Mouse (Mus musculus): ENCODE results near the gene Tjp2. TPM values are rescaled to one million over a fixed set of nuclear protein-coding genes. Genes with fewer than 3 reads are reported as not detected.

Tjp2 gene
- polyA plus RNA-seq, 1 experiment, result not detected

DNA sequence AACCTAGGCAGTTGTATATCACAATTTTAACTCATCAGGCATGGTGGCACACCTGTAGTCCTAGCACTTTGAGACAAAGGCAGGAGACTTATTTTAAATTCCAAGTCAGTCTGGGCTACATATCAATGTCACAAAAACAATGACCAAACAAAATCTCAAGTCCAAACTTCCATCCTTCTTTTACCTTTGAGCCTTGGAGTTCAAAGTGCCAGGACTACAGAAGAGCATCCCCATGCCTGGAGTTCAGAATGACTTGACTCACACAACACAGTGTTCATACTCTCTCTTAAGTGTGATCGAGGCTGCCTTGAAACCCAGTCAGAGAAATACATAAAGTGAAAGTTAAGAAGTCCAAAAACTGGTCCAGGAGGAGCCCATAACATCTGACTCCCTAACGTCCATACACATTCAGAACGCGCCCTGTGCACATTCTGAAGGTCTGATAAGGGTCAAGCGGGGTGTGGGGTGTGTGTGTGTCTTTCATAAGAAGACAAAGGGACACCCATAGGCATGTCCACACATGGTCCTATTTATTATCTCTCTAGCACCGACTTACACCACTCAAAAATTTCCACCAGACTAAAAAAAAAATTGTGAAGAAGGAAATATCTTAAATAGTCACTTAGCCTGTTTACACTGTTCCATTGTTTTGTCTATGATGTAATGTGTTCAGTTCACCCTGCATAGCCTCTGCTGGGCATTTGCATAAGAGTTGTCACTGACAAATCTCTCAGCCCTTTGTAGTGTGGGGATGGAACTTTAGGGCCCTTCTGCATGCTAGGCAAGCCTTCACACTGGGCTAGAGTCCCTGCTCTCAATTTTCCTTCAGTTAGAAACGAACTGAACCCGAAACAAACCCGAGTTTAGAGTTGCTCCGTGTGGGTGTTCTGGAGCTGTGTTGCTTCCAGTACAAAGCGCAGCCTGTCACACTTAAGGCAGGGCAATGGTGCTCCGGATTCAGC lies 34.8 kb upstream of the Tjp2 start:
- Histone ChIP-seq H3K27ac (ENCODE audit: insufficient read depth, low read depth, low read length) (no peak overlapping the region), H3K4me1 (ENCODE audit: control insufficient read depth, insufficient read depth, low read length) (no peaks in the 10 kb centered on the region), H3K4me3 (ENCODE audit: insufficient read depth, low read depth, low read length) (no peak overlapping the region)
- 54% methylated on average over 12 of the region's 12 CpGs for WGBS
- no peak for TF ChIP-seq POLR2A (IDR thresholded peaks at IDR 0.05; ENCODE audit: insufficient read depth, low read depth, low read length)
- TF ChIP-seq CTCF (IDR thresholded peaks at IDR 0.05; ENCODE audit: insufficient read depth, low read depth, low read length), result no peak

DNA sequence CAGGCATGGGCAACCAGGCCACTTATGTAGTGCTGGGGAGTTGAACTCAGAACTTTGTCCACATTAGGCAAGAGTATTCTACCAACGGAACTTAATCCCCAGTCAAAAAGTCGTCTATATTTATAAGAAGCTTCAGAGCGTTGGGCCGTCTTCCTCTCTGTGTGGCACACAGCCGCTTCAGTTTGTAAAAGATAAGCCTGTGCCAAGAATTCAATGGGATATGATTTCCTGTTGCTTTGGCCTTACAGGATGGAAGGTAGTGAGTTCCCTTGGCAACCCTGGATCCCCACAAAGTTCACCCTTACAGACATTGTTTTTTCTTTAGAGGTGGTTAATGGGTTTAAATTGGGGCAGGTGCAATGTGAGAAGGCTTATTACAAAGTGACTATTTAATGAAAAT lies 33.5 kb upstream of the Tjp2 start:
- TF ChIP-seq POLR2A (IDR thresholded peaks at IDR 0.05; ENCODE audit: insufficient read depth, low read depth, low read length) (no peak), CTCF (IDR thresholded peaks at IDR 0.05; ENCODE audit: insufficient read depth, low read depth, low read length) (no peak)
- no peak overlapping the region for H3K4me3 ChIP-seq (ENCODE audit: insufficient read depth, low read depth, low read length)
- 0 out of 2 replicates have a peak, but pooled peaks cover 3% of the 10 kb centered on the region for H3K4me1 ChIP-seq (ENCODE audit: control insufficient read depth, insufficient read depth, low read length)
- 89% methylated on average over 5 of the region's 5 CpGs for WGBS
- no peak overlapping the region for H3K27ac ChIP-seq (ENCODE audit: insufficient read depth, low read depth, low read length)

DNA sequence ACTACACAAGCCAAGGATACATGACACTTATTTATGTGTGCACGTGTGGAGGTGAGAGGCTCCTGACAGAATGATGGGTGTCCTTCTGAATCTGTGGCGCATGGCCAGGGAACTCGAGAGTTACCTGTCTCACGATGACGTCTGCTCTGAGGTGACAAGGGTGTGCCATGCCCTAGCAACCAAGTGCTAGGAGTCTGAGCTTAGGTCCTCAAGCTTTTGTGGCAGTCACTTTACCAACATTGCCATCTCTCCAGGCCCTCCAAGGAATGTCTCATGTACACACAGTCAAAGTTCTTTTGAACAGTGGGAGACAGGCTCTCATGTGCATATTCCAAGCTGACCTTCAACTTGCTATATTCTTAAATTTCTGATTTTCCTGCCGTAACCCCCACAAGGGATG lies 33.1 kb upstream of the Tjp2 start:
- Histone ChIP-seq H3K4me1 (ENCODE audit: control insufficient read depth, insufficient read depth, low read length) (0 out of 2 replicates have a peak, but pooled peaks cover 3% of the 10 kb centered on the region), H3K27ac (ENCODE audit: insufficient read depth, low read depth, low read length) (no peak overlapping the region), H3K4me3 (ENCODE audit: insufficient read depth, low read depth, low read length) (no peak overlapping the region)
- no peak for TF ChIP-seq POLR2A (IDR thresholded peaks at IDR 0.05; ENCODE audit: insufficient read depth, low read depth, low read length)
- no peak for TF ChIP-seq CTCF (IDR thresholded peaks at IDR 0.05; ENCODE audit: insufficient read depth, low read depth, low read length)
- 95% methylated on average over 6 of the region's 6 CpGs for WGBS

DNA sequence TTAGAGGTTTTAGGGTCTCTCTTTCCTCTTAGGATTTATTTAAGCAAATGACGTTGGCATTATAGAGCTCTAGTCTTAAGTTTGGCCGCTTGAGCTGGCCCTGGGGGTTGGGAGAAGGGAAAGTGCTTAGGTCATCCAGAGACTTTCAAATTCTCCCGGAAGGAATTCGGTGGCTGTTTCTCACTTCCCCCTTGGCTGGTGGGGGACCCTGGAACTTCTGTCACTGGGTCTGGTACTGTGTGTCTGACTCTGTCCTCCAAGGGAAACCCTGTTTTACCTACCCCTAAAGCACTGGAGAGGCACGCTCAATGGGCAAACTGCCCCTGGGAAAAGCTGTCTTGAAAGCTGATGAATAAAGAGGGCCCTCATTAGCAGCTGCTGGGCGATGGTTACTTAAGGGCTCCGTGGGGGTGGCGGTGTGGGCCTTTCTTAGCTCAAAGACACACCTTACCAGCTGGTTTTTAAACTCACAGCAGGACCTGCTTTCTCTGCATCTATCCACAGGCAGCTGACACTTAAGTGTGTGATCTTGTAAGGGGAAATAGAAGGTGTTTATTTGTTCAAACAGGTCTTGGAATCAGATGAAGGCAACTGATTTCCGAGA lies 28.9 kb upstream of the Tjp2 start:
- H3K4me1 ChIP-seq (ENCODE audit: control insufficient read depth, insufficient read depth, low read length), result peaks cover 8% of the 10 kb centered on the region
- 40% methylated on average over 9 of the region's 9 CpGs for WGBS
- H3K27ac ChIP-seq (ENCODE audit: insufficient read depth, low read depth, low read length), result no peak overlapping the region
- TF ChIP-seq POLR2A (IDR thresholded peaks at IDR 0.05; ENCODE audit: insufficient read depth, low read depth, low read length) (no peak), CTCF (IDR thresholded peaks at IDR 0.05; ENCODE audit: insufficient read depth, low read depth, low read length) (no peak)
- H3K4me3 ChIP-seq (ENCODE audit: insufficient read depth, low read depth, low read length), result no peak overlapping the region

DNA sequence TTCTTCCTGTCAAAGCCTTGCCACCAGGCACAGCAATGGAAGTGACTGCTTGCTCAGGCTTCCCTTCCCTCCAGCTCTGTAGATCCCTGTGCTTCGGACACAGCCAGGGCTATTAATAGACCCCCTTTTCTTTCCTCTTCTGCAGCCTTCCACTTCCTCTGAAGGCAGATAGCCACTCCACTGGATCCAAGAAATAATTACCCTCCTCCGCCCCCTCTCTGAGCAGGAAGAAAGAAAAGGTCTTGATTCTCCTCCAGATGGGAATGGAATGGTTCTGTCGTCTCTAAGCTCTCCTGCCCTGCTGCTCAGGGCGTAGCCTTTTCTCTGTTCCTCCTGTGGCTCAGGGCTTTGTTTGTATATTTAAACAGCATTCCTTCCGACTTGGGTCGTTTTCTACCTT lies 27.0 kb upstream of the Tjp2 start:
- H3K4me3 ChIP-seq (ENCODE audit: insufficient read depth, low read depth, low read length), result no peak overlapping the region
- WGBS, result 22% methylated on average over 6 of the region's 6 CpGs
- H3K27ac ChIP-seq (ENCODE audit: insufficient read depth, low read depth, low read length), result no peak overlapping the region
- TF ChIP-seq CTCF (IDR thresholded peaks at IDR 0.05; ENCODE audit: insufficient read depth, low read depth, low read length) (no peak), POLR2A (IDR thresholded peaks at IDR 0.05; ENCODE audit: insufficient read depth, low read depth, low read length) (no peak)
- peaks cover 8% of the 10 kb centered on the region for H3K4me1 ChIP-seq (ENCODE audit: control insufficient read depth, insufficient read depth, low read length)

DNA sequence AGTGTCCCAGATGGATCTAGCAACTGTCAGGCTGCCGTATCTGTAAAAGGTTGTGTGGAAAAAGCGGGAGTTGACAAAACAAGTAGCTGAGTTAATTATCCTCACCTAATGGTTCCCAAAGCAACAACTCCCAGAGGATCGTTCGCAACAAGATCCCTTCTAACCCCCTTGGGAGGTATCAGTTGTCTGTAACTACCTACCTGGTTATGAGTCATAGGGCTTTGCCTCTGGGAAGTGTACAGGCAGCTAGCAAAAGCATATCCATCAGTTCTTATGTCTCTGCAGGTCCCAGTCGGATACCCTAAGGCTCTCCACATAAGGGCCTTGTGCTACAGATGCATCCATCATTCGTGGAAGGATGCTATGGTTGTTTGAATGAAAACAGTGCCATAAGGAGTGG lies 18.5 kb upstream of the Tjp2 start:
- Histone ChIP-seq H3K4me3 (ENCODE audit: insufficient read depth, low read depth, low read length) (no peak overlapping the region), H3K4me1 (ENCODE audit: control insufficient read depth, insufficient read depth, low read length) (no peaks in the 10 kb centered on the region), H3K27ac (ENCODE audit: insufficient read depth, low read depth, low read length) (no peak overlapping the region)
- TF ChIP-seq CTCF (IDR thresholded peaks at IDR 0.05; ENCODE audit: insufficient read depth, low read depth, low read length) (no peak), POLR2A (IDR thresholded peaks at IDR 0.05; ENCODE audit: insufficient read depth, low read depth, low read length) (no peak)
- 88% methylated on average over 6 of the region's 6 CpGs for WGBS

DNA sequence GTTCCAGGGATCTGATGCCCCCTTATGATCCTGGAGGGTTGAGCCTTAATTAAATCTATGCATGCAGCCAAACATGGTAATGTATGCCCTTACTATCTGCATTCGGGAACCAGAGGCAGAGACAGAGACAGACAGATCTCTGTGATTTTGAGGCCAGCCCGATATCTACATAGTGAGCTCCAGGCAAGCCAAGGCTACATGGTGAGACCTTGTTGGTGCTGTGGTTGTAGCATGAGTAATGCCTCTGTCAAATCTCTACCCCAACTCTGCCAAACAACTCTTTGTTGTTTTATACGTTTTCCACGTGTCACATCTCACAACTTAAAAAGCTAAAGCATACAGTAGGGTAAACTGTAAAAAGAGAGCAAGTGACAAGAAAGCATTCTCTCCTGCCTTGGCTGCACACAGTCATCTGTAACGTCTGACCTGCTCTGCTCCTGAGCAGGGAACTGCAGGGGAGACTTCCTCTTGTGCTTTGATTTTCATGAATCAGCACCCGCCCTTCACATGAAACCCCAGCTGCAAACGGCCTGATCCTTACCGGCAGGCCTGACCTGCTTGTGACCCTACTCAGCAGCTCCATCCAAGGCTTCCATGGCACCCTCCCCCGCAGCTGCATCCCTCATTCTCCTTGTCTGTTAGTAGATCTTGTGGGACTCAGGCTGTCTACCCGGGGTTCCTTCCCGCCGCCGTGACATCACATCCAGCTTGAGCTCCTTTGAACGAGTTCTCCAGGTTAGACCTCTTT lies 17.1 kb upstream of the Tjp2 start:
- no peak overlapping the region for H3K27ac ChIP-seq (ENCODE audit: insufficient read depth, low read depth, low read length)
- 56% methylated on average over 14 of the region's 14 CpGs for WGBS
- no peaks in the 10 kb centered on the region for H3K4me1 ChIP-seq (ENCODE audit: control insufficient read depth, insufficient read depth, low read length)
- no peak overlapping the region for H3K4me3 ChIP-seq (ENCODE audit: insufficient read depth, low read depth, low read length)
- TF ChIP-seq POLR2A (IDR thresholded peaks at IDR 0.05; ENCODE audit: insufficient read depth, low read depth, low read length), result no peak
- TF ChIP-seq CTCF (IDR thresholded peaks at IDR 0.05; ENCODE audit: insufficient read depth, low read depth, low read length), result no peak

DNA sequence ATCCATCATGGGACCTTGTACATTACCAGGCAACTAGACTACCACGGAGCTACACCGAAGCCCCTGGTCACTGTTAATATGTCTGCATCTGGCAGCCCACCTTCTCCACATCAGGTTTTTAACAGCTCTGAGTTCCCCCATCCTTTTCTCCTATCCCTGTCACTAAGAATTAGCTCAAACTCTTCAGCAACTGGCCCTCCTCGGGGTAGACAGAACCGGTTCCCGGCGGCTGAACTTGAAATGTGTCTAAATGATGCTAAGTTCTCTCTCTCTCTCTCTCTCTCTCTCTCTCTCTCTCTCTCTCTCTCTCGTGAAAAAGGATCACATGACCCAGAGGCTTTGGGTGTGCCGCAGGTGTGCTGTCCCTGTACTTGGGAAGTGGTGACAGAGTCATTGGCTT lies 16.4 kb upstream of the Tjp2 start:
- TF ChIP-seq CTCF (IDR thresholded peaks at IDR 0.05; ENCODE audit: insufficient read depth, low read depth, low read length) (no peak), POLR2A (IDR thresholded peaks at IDR 0.05; ENCODE audit: insufficient read depth, low read depth, low read length) (no peak)
- 91% methylated on average over 8 of the region's 8 CpGs for WGBS
- H3K4me1 ChIP-seq (ENCODE audit: control insufficient read depth, insufficient read depth, low read length), result no peaks in the 10 kb centered on the region
- no peak overlapping the region for H3K27ac ChIP-seq (ENCODE audit: insufficient read depth, low read depth, low read length)
- H3K4me3 ChIP-seq (ENCODE audit: insufficient read depth, low read depth, low read length), result no peak overlapping the region

All from olfactory bulb, adult 2 months (tissue).